Mouse (Mus musculus) heart, adult 2 months (tissue): ENCODE measurements at regions not wholly inside any gene's neighbourhood (a gene's known extent, or its start where the extent isn't known, plus 50 kb on each side); places are given as distances from the start of the nearest gene placed in this dataset.

ENCODE experiments used
- CTCF ChIP-seq: fragments of 200-600 bp; IDR thresholded peaks from 2 replicates; pipeline ENCODE4 v1.8.1; 2022; ENCODE audit warnings: antibody characterized with exemption, mild to moderate bottlenecking, moderate library complexity
- EP300 ChIP-seq: fragments of 200-500 bp; IDR thresholded peaks from 2 replicates; pipeline ENCODE4 v1.6.1; 2011; ENCODE audit warnings: low read depth, low read length, control low read depth; ENCODE audit not compliant: insufficient read depth
- POLR2A ChIP-seq: fragments of 200-500 bp; IDR thresholded peaks from 2 replicates; pipeline ENCODE4 v1.6.1; 2011; ENCODE audit warnings: mild to moderate bottlenecking, low read depth, low read length, control low read depth; ENCODE audit not compliant: insufficient read depth

GRCm38 (mm10) chr7:51307757-51308156, 203.1 kb upstream of the Ano5 start:
- no peak for TF ChIP-seq POLR2A
- no peak for TF ChIP-seq CTCF
- no peak for TF ChIP-seq EP300
